Mouse (Mus musculus) lung, embryonic 15.5 days (tissue): ENCODE measurements around the gene Ccne1. TPM values are rescaled to one million over a fixed set of nuclear protein-coding genes. Genes with fewer than 3 reads are reported as not detected.

Experiments
- ATAC-seq: fragments of 200-750 bp; cut with Nextera tagmentation; 2 replicates; pipeline ENCODE4 v1.8.0; 2017; ENCODE audit warnings: moderate number of reproducible peaks, borderline replicate concordance; ENCODE audit not compliant: low FRiP score, low TSS enrichment; ENCODE audit errors: extremely low read depth
- H3K27ac ChIP-seq: fragments of 300-500 bp; sonication (generic); 2 replicates; pipeline ENCODE4 v1.5.1; 2015; ENCODE audit warnings: moderate library complexity, mild to moderate bottlenecking, inconsistent platforms
- H3K27me3 ChIP-seq: fragments of 300-500 bp; sonication (generic); 2 replicates; pipeline ENCODE4 v1.6.1; 2015; ENCODE audit warnings: inconsistent platforms
- H3K36me3 ChIP-seq: fragments of 300-500 bp; sonication (generic); 2 replicates; pipeline ENCODE4 v1.6.1; 2015; ENCODE audit warnings: inconsistent platforms
- H3K4me1 ChIP-seq: fragments of 300-500 bp; sonication (generic); 2 replicates; pipeline ENCODE4 v1.6.1; 2015; ENCODE audit warnings: inconsistent platforms
- H3K4me2 ChIP-seq: fragments of 300-500 bp; sonication (generic); 2 replicates; pipeline ENCODE4 v1.6.1; 2015; ENCODE audit warnings: inconsistent platforms, mild to moderate bottlenecking, moderate library complexity
- H3K4me3 ChIP-seq: fragments of 300-500 bp; sonication (generic); 2 replicates; pipeline ENCODE4 v1.5.1; 2015; ENCODE audit warnings: mild to moderate bottlenecking, inconsistent platforms
- H3K9ac ChIP-seq: fragments of 300-500 bp; sonication (generic); 2 replicates; pipeline ENCODE4 v1.6.1; 2015; ENCODE audit warnings: inconsistent platforms
- H3K9me3 ChIP-seq: fragments of 300-500 bp; sonication (generic); 2 replicates; pipeline ENCODE4 v1.6.1; 2016; ENCODE audit warnings: inconsistent platforms
- WGBS: fragments of 180-500 bp; shearing (Covaris S2); methylation state at CpG from one replicate; pipeline ENCODE4 v1.1.7; 2015; 5-methylcytosine and 5-hydroxymethylcytosine counted together
- polyA plus RNA-seq: library from polyadenylated mRNA; unstranded; fragments of >200 nt; fragmentation: Nextera tagmentation; extraction: Ambion mirVana; gene quantifications from 2 replicates; pipeline ENCODE4 v1.2.1, GENCODE M21; 2015

Ccne1 gene
- 57.6 and 59.4 TPM in 2 replicates for polyA plus RNA-seq

DNA sequence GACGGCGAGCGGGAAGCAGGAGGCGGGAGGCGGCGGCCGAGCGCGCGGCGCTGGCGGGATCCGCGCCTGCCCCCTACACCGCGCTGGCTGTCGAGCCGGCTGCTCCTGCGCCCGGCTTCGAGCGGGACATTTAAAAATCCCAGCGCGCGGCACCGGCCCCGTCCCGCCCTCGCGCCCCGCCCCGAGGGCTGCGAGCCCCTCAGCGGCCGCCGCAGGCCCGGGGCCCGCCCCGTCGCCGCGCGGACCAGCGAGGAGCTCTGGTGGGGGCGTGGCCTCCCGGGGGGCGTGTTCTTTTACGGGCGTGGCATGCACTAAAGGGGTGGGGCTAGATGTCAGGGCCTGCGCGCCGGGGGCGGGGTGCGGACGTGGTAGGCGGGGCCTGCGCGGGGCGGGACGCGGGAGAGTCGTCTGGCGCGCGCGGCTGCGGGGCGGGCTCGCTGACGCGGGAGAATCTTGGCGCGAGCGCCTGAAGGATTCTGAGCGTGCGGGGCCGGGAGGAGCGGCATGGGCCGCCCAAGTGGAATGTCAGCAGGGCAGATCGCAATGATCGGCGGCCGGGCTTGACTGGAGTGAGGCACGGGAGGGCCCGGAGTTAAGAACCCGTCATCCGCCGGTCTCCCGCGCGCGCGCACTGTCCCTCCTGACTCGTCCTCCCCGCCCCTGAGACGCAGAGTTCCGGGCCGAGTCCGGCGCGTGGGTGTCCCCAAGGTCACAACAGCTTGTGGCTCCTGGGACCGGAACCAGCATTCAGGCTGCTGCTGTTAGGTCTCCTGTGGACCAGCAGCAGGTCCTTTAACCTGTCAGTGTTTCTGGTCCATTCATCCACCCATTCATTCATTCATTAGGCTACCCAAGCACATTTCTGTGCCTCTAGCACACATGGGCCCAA is at the start of gene Ccne1:
TSS of gene Ccne1 (minus strand) at position 164 of the 889 bp plus-strand sequence.
- H3K4me2 ChIP-seq: peak within 1 kb of the TSS; percentile 90
- ATAC-seq: peak; percentile 90
- no peaks in the 10 kb centered on the region for H3K9me3 ChIP-seq
- H3K4me1 ChIP-seq: peaks cover 40% of the 10 kb centered on the region
- H3K27ac ChIP-seq: peak within 1 kb of the TSS; percentile 72
- peaks cover 5% of the 10 kb centered on the region for H3K36me3 ChIP-seq
- under 1% methylated on average over 90 of the region's 102 CpGs for WGBS
- H3K27me3 ChIP-seq: no peaks in the 10 kb centered on the region
- peak within 1 kb of the TSS; percentile 95 for H3K4me3 ChIP-seq
- H3K9ac ChIP-seq: peak within 1 kb of the TSS; percentile 74

DNA sequence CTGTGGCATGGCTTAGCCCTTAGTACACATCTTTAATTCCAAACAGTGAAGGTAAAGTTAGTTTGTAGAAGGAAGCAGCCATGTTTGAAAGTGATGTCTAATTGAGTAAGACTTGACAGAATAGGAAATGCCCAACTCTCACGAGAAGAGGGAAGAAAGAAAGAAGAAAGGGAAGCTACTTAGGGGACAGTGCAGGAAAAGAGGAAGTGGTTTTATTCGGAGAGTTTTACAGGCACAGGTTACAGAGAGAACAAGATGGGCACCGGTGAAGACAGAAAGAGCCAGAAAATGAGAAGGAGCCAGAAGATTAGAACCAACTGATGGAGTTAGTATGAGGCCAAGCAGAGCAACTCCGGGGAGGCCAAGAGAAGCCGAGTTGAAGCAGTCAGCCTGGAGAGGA is 48.5 kb upstream of the Ccne1 start:
- no peaks in the 10 kb centered on the region for H3K36me3 ChIP-seq
- no peaks in the 10 kb centered on the region for H3K4me1 ChIP-seq
- H3K4me2 ChIP-seq: no peak overlapping the region
- no peak overlapping the region for H3K27ac ChIP-seq
- ATAC-seq: no peak
- H3K9me3 ChIP-seq: no peaks in the 10 kb centered on the region
- 75% methylated on average over 5 of the region's 5 CpGs for WGBS
- H3K4me3 ChIP-seq: no peak overlapping the region
- no peaks in the 10 kb centered on the region for H3K27me3 ChIP-seq
- no peak overlapping the region for H3K9ac ChIP-seq

DNA sequence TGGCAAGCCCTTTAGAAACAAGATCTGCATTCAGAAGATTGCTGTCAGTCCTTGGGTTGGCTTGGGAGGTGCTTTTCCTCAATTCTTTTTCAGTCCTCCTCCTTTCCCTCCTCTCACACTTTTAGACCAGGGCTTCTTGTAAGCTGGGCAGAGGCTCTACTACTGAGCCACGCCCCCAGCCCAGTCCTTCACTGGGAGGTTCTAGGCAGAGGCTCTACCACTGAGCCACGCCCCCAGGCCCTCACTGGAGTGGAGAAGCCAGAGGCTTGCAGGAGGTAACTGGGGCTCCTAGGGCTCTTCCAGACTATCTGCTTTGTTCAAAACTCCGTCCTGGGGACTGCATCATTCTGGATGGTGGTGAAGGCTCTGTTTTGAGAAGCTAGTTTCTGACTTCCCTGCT is 45.2 kb upstream of the Ccne1 start:
- H3K4me2 ChIP-seq: no peak overlapping the region
- no peaks in the 10 kb centered on the region for H3K27me3 ChIP-seq
- H3K4me1 ChIP-seq: no peaks in the 10 kb centered on the region
- WGBS: 85% methylated on average over 3 of the region's 3 CpGs
- no peaks in the 10 kb centered on the region for H3K9me3 ChIP-seq
- no peak overlapping the region for H3K4me3 ChIP-seq
- no peaks in the 10 kb centered on the region for H3K36me3 ChIP-seq
- no peak overlapping the region for H3K27ac ChIP-seq
- H3K9ac ChIP-seq: no peak overlapping the region
- no peak for ATAC-seq

DNA sequence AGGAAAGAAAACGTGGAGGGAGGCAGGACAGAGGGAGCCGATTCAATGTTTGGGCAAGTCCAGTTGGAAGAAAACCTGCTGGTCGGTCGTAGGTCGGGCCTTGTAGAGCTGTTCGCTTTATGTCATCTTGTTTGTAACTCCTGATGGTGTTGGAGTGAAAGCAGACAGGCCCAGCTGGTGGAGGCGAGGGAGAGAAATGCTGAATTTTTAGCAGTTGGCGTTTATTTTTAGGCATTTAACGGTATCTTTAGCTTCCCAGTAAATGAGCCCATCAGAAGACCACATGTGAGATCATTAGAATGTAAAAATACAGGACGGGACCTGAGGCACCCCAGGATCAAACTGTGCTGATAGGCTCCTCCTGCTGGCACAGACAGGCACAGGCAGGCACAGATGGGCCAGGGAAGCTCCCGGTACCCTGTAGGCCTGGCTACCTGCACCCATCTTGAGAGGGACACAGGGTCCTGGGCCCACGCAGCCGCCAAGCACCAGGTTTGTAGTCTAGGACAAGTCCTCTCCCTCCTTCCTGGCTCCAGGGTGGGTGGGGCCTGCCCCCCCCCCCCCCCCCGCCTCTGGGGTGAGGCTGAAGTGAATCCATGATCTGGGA is 44.5 kb upstream of the Ccne1 start:
- no peaks in the 10 kb centered on the region for H3K4me1 ChIP-seq
- 51% methylated on average over 14 of the region's 14 CpGs for WGBS
- H3K9ac ChIP-seq: no peak overlapping the region
- H3K4me2 ChIP-seq: no peak overlapping the region
- no peaks in the 10 kb centered on the region for H3K36me3 ChIP-seq
- H3K27ac ChIP-seq: no peak overlapping the region
- H3K9me3 ChIP-seq: no peaks in the 10 kb centered on the region
- H3K27me3 ChIP-seq: no peaks in the 10 kb centered on the region
- H3K4me3 ChIP-seq: no peak overlapping the region
- no peak for ATAC-seq

DNA sequence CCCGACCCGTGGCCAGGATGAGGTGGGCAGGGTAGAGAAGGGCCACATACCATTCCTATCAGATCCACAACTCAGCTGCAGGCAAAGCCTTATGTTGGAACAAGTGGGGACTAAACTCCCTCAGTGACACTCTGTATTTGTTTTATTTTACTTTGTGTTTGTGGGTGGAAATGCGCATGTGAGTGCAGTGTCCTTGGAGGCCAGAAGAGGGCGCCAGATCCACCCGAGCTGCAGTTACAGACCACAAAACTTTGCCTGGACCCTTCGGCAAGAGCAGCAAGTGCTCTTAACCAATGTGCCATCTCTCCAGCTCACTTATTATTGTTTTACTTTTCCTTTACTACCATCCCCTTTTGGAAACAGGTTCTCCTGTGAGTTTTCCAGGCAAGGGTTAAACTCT is 40.1 kb upstream of the Ccne1 start:
- ATAC-seq: no peak
- Histone ChIP-seq H3K27ac (no peak overlapping the region), H3K9ac (no peak overlapping the region), H3K4me3 (no peak overlapping the region), H3K9me3 (no peaks in the 10 kb centered on the region), H3K4me2 (no peak overlapping the region), H3K4me1 (no peaks in the 10 kb centered on the region), H3K27me3 (no peaks in the 10 kb centered on the region), H3K36me3 (no peaks in the 10 kb centered on the region)
- WGBS: 80% methylated on average over 6 of the region's 6 CpGs

DNA sequence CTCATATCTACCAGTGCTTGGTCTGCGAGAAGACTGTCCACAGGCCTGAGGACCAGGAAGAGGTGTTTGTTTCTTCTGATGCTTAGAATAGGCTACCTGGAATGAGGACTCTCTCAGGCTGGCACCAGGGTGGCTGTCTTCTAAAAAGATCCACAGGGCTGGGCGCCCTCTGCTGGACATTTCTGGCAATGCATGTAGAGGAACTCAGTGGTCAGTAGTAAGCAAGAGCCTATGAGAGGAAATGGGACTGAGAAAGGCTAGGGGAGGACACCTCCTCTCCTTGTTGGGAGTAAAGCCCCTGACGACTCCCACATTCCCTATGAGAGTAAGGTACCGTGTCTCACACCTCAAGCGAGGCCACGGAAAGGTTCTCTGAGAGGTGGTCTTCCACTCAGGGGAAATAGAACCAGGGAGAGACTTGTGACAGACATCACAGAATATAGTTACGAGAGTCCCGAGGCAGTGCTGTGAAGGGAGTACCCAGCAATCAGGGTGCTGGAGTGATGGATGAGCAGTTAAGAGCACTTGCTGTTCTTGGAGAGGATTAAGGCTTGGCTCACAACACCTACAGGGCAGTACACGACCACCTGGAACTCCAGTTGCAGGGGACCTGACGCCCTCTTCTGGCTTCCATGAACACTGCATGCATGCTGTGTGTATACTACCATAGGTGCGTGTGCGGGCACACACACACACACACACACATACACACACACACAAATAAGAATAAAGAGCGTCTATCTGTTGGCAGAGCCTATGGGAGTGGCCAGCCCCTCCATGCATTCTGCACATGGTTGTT is 34.6 kb upstream of the Ccne1 start:
- Histone ChIP-seq H3K4me3 (no peak overlapping the region), H3K36me3 (no peaks in the 10 kb centered on the region), H3K4me2 (no peak overlapping the region), H3K4me1 (no peaks in the 10 kb centered on the region), H3K27ac (no peak overlapping the region), H3K9ac (no peak overlapping the region), H3K27me3 (no peaks in the 10 kb centered on the region), H3K9me3 (no peaks in the 10 kb centered on the region)
- 55% methylated on average over 13 of the region's 13 CpGs for WGBS
- ATAC-seq: no peak

DNA sequence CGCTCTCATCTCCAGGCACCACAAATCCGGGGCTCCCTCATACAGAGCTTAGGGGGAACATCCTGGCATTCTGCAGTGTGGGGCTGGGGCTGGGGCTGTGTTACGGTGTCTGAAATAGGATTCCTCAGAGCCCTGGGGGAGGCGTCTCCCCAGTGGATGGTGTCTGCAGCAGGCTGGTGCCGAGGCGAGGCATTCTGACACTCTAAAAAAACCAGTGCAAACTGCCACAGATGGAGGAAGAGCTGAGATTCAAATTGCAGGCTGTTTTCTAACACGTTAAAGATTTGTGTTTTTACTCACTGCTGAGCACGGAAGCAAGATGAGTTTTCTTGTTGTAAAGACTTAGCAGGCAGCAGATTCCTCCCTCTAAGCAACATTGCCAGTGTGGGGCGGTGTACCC is 33.0 kb upstream of the Ccne1 start:
- WGBS: 36% methylated on average over 9 of the region's 9 CpGs
- H3K9ac ChIP-seq: no peak overlapping the region
- H3K9me3 ChIP-seq: no peaks in the 10 kb centered on the region
- no peak overlapping the region for H3K27ac ChIP-seq
- no peak for ATAC-seq
- no peak overlapping the region for H3K4me2 ChIP-seq
- no peaks in the 10 kb centered on the region for H3K4me1 ChIP-seq
- H3K4me3 ChIP-seq: no peak overlapping the region
- H3K36me3 ChIP-seq: no peaks in the 10 kb centered on the region
- no peaks in the 10 kb centered on the region for H3K27me3 ChIP-seq

DNA sequence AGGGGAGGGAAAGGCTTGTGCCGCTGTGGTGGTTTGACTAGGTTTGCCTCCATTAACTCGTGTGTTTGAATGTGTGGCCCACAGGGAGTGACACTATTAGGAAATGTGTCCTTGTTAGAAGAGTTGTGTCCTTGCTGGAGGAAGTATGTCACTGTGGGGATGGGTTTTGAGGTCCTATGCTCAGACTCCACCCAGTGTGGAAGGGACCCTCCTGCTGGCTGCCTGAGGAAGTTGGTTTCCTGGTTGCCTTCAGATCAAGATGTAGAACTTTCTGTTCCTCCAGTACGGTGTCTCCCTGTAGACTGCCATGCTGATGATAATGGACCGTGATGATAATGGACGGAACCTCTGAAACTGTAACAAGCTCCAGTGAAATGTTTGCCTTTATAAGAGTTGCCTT is 27.1 kb upstream of the Ccne1 start:
- WGBS: 86% methylated on average over 5 of the region's 5 CpGs
- no peak for ATAC-seq
- no peak overlapping the region for H3K4me3 ChIP-seq

DNA sequence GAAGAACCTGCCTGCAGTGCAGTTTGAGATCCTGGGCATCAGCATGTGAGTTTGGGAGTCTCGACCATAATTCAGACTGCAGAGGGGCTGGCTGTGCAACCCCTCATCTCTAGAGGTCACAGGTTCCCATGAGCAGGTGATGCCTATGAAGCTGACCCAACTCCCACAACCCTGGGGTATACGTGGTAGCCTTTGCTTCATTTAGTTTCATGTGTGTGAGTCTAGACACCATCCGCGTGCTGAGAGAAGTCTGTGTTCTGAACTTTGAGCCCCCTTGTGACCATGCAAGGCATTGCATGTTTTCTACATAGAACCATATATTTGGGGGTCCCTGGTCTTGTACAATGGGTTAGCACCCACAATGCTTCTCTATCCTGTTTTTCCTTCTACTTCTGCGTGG is 23.9 kb upstream of the Ccne1 start:
- H3K4me2 ChIP-seq: no peak overlapping the region
- H3K27me3 ChIP-seq: no peaks in the 10 kb centered on the region
- H3K9me3 ChIP-seq: no peaks in the 10 kb centered on the region
- H3K9ac ChIP-seq: no peak overlapping the region
- H3K36me3 ChIP-seq: no peaks in the 10 kb centered on the region
- 27% methylated on average over 5 of the region's 5 CpGs for WGBS
- H3K4me3 ChIP-seq: no peak overlapping the region
- no peaks in the 10 kb centered on the region for H3K4me1 ChIP-seq
- no peak overlapping the region for H3K27ac ChIP-seq
- ATAC-seq: no peak

More for the DNA sequence above, 27.1 kb upstream of the Ccne1 start:
- H3K9ac ChIP-seq: no peak overlapping the region
- no peaks in the 10 kb centered on the region for H3K27me3 ChIP-seq
- H3K4me2 ChIP-seq: no peak overlapping the region
- no peak overlapping the region for H3K27ac ChIP-seq
- H3K9me3 ChIP-seq: no peaks in the 10 kb centered on the region
- no peaks in the 10 kb centered on the region for H3K36me3 ChIP-seq
- no peaks in the 10 kb centered on the region for H3K4me1 ChIP-seq

DNA sequence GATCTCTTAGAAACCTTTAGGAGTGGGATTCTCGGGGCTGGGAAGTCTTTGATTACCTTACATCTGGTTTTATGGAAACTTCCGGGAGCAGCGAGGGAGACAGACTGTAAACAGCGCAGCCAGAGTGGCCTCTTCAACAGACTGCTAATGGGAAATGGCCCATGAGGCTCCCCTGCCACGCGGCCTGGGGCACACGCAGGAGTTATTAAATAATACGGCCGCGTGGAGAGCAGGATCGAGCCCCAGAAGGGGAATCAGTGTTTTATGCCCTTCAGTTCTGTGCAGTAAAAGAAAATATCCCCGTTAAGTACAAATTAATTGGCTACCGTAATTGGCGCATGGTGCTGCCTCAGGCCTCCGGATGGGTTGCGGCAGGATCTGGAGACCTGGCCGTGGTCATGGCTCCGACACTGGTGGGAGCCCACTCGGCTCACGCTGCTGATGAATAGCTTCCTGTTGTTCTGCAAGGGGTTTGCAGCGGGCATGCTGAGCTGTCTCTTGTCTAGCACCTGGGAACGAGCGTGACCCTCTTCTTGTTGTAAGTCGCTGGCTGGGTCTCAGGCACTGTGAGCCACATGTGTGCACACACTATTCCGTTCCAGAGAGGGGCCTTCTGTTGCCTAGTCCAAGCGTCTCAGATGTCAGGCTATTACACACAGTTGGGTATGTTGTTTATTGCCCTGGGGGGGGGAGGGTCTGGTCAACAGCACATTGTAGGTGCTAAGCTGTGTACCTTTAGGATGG is 22.8 kb upstream of the Ccne1 start:
- no peaks in the 10 kb centered on the region for H3K27me3 ChIP-seq
- H3K36me3 ChIP-seq: no peaks in the 10 kb centered on the region
- H3K27ac ChIP-seq: no peak overlapping the region
- 71% methylated on average over 26 of the region's 26 CpGs for WGBS
- no peak for ATAC-seq
- H3K4me1 ChIP-seq: no peaks in the 10 kb centered on the region
- no peaks in the 10 kb centered on the region for H3K9me3 ChIP-seq
- H3K4me3 ChIP-seq: no peak overlapping the region
- no peak overlapping the region for H3K4me2 ChIP-seq
- H3K9ac ChIP-seq: no peak overlapping the region

DNA sequence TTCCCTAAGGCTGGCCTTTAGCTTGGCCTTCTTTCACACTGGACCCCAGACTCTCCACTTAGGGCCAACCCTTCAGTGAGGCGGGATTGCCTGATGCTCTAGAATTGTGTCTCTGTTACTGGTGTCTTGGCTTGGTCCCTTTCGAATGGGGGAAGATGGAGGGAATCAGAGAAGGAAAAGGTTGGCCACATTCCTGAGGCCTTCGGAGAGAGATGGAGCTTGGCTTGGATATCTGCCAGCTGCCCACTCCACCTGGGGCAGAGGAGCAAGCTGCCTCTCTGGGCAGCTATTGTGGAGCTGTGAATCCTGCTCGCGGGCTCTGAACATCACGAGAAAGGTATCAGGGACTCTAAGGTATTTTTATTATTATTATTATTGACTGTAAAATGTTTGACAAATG is 22.2 kb upstream of the Ccne1 start:
- H3K4me3 ChIP-seq: no peak overlapping the region
- 69% methylated on average over 6 of the region's 6 CpGs for whole genome bisulfite sequencing
- H3K27me3 ChIP-seq: no peaks in the 10 kb centered on the region
- no peak overlapping the region for H3K9ac ChIP-seq
- no peak overlapping the region for H3K4me2 ChIP-seq
- H3K9me3 ChIP-seq: no peaks in the 10 kb centered on the region
- H3K36me3 ChIP-seq: no peaks in the 10 kb centered on the region
- no peak overlapping the region for H3K27ac ChIP-seq
- no peaks in the 10 kb centered on the region for H3K4me1 ChIP-seq
- ATAC-seq: no peak
